Mouse (Mus musculus): ENCODE results near the gene Dock8.

The Dock8 gene

DNA sequence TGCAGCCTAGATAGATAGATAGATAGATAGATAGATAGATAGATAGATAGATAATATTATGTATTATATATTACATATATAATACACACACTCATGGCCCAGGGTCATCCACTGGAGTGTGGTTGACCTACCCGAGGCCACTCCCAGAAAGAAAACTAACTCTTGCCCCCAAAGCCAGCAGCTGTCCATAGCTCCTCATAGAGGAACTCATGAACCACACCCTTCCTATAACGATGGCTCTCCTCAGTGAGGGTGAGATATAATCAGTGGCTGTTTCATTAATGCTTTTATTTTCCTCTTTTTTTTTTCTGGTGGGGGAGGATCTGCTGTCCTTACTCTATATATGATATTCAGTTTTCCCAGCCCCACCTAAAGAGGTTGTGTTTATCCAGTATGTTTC, 134.6 kb downstream of the Dock8 start:
- no peak for DNase-seq

DNA sequence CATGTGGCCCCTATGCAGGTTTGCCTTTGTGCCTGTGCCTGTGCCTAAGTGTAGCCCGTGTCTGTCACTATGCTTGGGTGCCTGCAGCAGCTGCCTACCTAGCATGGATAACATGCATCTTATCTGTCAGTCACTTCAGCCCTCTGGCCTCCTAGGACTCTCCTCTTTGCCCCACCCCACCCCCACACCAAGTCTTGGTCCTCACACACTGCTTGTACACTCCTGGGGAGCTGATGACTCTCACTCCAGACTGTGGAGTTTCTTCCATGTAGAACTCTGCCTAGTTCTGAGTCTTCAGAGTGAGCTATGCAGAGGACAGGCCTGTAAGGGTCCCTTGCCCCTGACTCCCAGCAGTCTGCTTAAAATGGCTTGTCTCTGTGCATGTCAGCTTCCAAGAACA, 136.8 kb downstream of the Dock8 start:
- DNase-seq: no peak

- DNase-seq: peak; percentile 76
These were observed 138.8 kb downstream of the Dock8 start for GRCm38 (mm10) chr19:25137907-25138820.

- no peak for DNase-seq
These were observed 145.0 kb downstream of the Dock8 start for GRCm38 (mm10) chr19:25144110-25145028.

GRCm38 (mm10) chr19:25145116-25145515, 145.8 kb downstream of the Dock8 start:
- DNase-seq: no peak

DNA sequence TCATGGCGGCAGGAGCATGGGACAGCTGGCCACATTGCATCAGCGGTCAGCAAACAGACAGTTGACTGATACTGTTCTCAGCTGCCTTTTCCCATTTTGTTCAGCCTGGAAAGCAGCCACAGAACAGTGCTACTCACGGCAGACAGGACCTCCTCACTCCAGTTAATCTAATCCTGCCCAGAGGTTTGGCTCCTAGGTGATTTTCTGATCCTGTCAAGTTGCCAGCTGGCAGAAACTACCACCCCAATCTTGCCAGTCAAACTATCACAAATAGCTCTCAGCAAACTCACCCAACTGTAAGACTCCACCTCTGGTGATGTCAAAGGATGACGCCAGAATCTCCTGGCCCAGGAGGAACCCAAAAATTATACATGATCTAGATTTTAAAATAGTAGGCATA, 146.8 kb downstream of the Dock8 start:
- peak; percentile 12 for DNase-seq

DNA sequence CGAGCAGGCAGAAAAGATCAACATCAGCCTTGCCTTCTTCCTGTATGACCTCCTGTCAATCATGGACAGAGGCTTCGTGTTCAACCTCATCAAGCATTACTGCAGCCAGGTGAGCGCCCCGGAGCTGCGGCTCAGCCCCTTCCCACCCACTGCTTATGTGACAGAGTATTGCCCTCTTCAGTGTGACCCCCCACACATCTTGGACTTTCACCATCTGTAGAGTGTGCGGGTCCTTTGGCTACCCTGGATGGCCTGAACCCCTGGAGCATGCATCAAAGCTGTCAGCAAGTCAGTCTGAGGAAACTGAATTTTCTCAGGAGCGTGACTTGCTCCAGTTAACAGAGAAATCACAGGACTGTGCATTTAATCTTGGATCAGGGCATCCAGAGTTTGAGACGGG, 150.5 kb downstream of the Dock8 start:
- no peak for DNase-seq

DNA sequence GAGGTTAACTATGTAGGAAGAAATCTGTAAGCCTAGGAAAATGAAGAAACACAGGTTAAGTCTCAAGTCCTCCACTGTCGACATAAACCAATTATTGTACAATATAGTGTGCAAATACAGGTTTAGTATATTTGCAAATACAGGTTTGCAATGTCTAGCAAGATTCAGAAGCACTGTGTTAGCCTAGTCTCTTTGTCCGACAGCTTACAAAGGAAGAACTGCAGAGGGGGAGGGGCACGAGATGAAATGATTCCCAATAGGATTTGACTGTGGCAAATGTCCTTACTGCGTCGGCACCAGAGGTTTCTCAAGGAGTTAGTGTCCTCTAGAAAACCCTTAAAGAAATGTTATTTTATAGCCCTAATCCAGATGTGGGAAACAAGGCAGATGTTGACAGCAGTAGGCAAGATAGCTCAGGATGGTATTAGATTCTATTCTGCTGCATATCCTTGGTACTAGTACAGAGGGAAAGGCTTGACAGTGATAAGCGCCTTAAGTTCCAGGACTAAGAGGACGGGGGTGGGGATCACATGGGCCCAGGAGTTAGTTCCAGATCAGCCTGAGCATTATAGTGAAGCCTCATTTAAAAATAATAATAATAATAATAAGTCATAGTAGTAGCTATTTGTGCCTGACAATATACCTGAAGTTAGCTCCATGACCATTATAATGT, 155.3 kb downstream of the Dock8 start:
- DNase-seq: no peak

GRCm38 (mm10) chr19:25155250-25155649, 155.9 kb downstream of the Dock8 start:
- no peak for DNase-seq

GRCm38 (mm10) chr19:25155709-25156108, 156.4 kb downstream of the Dock8 start:
- no peak for DNase-seq

- DNase-seq: no peak
These were observed 162.9 kb downstream of the Dock8 start for GRCm38 (mm10) chr19:25162270-25162669.

- DNase-seq: no peak
These were observed 164.1 kb downstream of the Dock8 start for GRCm38 (mm10) chr19:25163426-25163825.

DNA sequence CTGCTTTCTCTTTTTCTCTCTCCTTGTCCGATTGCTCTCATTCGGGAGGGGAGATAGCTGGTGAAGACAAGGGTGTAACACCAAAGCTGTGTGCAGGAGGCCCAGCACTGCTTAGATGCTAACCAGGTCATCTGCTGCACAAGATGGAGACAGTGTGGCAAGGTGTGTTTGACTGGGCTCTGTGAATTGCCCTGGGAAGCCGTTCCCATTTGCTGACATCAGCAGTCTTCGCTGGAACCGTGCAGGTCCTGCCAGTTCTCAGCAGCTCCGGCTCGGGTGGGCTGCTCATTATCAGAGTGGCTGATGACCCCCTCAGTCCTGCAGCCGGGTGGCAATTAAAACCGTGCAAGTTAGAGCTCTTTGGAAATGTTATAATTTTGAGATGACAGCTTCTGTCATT, 167.1 kb downstream of the Dock8 start:
- DNase-seq: no peak

DNA sequence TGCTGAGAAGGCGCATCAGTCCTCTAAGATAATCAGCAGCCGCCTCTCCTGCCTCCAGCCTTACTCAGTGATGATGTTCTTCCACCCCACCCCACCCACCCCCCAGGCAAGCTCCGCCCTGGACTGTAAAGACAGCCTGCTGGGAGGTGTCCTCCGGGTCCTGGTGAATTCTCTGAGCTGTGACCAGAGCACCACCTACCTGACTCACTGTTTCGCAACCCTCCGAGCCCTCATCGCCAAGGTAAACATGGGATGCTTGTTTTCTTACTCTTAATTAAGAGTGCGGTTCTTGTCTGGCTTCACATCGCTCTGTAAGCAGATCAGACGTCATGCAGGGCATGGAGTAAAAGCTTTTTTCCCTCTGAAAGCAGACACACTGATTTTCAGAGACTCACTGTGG, 172.1 kb downstream of the Dock8 start:
- peak; percentile 33 for DNase-seq

DNA sequence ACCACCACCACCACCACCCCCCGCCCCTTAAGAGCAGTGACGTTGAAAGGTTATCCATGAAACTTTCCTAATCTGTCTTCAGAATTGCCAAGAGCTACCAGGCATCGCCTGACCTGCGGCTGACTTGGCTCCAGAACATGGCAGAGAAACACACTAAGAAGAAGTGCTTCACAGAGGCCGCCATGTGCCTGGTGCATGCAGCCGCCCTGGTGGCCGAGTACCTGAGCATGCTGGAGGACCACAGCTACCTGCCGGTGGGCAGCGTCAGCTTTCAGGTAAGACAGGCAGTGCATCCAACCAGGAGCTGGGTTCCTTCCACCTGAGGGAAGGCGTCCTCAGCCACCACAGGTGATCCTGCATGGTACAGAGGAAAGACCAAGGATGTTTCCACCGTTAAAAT, 177.4 kb downstream of the Dock8 start:
- no peak for DNase-seq

DNA sequence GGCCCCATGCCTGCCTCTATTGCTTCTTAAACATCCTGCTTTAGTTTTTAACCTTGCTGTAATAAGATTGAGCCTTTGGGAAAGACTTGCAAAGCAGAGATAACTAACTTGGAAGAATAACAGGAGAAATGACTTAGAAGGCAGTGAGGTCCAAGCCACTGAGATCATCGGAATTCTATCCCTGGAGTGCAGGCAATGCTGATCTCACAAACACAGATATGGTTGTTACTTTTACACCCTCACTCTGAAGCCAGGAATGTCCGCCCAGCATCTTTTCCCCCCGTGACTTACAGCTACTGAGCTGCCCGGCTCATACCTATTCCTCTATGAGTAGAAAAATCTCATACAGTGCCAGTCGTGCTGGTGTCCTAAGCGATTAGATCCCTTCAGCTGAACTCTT, 180.7 kb downstream of the Dock8 start:
- DNase-seq: no peak

DNA sequence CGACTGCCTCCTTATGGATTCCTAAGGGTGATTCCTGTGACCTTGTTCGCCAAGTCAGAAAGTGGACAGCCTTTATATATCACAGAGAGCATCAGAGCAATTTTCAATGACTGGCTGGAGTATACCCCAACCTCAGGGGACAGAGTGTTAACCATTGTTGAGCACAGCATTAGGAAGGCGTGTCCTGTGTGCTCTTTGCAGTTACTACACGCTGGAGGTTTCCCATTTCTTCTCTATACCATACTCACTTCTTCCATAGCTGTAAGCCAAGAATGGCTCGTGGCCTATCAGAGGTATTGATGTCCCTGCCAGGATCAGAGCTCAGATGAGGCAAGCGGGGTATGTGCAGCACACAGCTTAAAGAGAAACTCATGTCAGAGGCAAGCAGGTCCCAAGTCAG, 181.2 kb downstream of the Dock8 start:
- DNase-seq: no peak

DNA sequence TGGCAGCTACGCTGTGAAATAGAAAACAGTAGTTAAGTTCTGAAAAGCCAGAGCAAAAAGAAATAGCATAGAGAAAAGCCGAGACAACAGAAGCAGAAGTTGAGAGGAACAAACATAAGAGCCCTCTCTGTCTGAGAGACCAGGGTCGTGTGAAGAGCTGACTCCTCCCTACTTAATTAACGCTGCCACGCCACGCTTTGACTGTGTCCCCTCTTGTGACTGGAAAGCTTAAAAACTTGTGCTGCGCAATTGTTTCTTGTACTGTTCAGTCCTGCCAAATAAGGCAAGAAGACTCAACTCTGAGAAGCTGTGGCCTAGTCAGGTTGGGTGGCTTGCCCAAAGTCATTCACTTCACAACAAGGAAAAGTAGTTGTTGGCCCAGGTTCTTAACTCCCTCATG, 184.7 kb downstream of the Dock8 start:
- DNase-seq: no peak

- no peak for DNase-seq
These were observed 187.0 kb downstream of the Dock8 start for GRCm38 (mm10) chr19:25186316-25186715.

- DNase-seq: peak; percentile 63
These were observed 188.3 kb downstream of the Dock8 start for GRCm38 (mm10) chr19:25187681-25188080.

DNA sequence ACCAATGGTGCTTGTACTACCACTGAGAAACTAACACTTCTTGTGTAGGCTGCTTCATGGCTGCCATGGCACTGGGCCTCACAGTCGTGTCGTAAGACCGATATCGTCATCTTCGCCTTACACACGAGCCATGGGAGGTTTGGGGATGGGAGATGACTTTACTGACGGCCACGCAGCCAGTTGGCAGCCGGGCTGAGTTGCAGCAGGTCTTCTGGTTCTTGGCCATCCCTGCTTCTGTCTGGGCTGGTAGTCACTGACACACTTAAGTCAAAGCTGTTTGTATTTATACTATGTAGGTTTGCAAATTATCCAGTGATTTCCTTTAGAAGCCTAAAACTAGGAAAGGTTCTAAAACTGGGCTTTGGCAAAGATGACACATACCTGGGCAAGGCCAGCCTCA, 194.4 kb downstream of the Dock8 start:
- no peak for DNase-seq

GRCm38 (mm10) chr19:25200081-25200860, 200.9 kb downstream of the Dock8 start:
- peak; percentile 83 for DNase-seq

Data from kidney, adult 11 months (tissue).